Mouse (Mus musculus): Measurements from ENCODE around the gene Zcchc4.

DNA sequence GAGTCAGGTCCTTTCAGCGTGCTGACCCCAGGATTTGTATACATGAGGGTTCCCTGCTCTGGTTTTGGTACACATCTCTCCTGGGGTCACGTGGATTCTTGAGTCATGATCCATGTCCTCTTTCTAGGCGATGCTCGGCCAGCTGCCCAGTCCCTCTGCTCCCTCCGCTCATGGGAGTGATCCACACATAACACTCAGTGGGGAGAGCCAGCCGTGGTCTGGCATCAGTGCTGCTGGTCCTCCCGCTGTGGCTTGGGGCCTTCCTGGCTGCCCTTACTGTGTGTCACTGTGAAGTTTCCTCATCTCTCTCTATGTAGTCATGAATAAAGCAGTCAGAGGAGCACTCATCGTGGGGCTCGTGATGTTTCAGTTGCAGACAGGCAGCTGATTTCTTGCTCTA lies 18.9 kb downstream of the Zcchc4 start:
- TF ChIP-seq CTCF (IDR thresholded peaks at IDR 0.05; ENCODE audit: control insufficient read depth, insufficient read depth, insufficient replicate concordance, low read depth, low read length) (no peak), POLR2A (IDR thresholded peaks at IDR 0.05; ENCODE audit: control insufficient read depth, low read depth, low read length) (no peak)

All from testis, adult 2 months (tissue).